Mouse (Mus musculus) intestine, embryonic 15.5 days (tissue): ENCODE data around the gene Olfr312. TPM values are rescaled to one million over a fixed set of nuclear protein-coding genes. Genes with fewer than 3 reads are reported as not detected.
"Not testable (repeated sequence)": the region's sequence is repeated elsewhere in the genome, so short reads cannot be mapped to it uniquely, and the experiment has no call there.

Experiments
- ATAC-seq: fragments of 200-750 bp; cut with Nextera tagmentation; 2 replicates; pipeline ENCODE4 v1.8.0; 2017; ENCODE audit warnings: moderate TSS enrichment, moderate library complexity
- H3K27ac ChIP-seq: fragments of 300-500 bp; sonication (generic); 2 replicates; pipeline ENCODE4 v1.5.1; 2015; ENCODE audit warnings: mild to moderate bottlenecking, inconsistent platforms
- H3K27me3 ChIP-seq: fragments of 300-500 bp; sonication (generic); replicated peaks from 2 replicates; pipeline ENCODE4 v1.6.1; 2015; ENCODE audit warnings: inconsistent platforms
- H3K36me3 ChIP-seq: fragments of 300-500 bp; sonication (generic); 2 replicates; pipeline ENCODE4 v1.6.1; 2015; ENCODE audit warnings: inconsistent platforms
- H3K4me1 ChIP-seq: fragments of 300-500 bp; sonication (generic); replicated peaks from 2 replicates; pipeline ENCODE4 v1.6.1; 2015; ENCODE audit warnings: inconsistent platforms
- H3K4me2 ChIP-seq: fragments of 300-500 bp; sonication (generic); replicated peaks from 2 replicates; pipeline ENCODE4 v1.6.1; 2015; ENCODE audit warnings: mild to moderate bottlenecking, inconsistent platforms
- H3K4me3 ChIP-seq: fragments of 300-500 bp; sonication (generic); replicated peaks from 2 replicates; pipeline ENCODE4 v1.5.1; 2015; ENCODE audit warnings: inconsistent platforms
- H3K9ac ChIP-seq: fragments of 300-500 bp; sonication (generic); 2 replicates; pipeline ENCODE4 v1.6.1; 2015; ENCODE audit warnings: inconsistent platforms
- H3K9me3 ChIP-seq: fragments of 300-500 bp; sonication (generic); 2 replicates; pipeline ENCODE4 v1.6.1; 2016; ENCODE audit warnings: inconsistent platforms
- WGBS: fragments of 180-500 bp; shearing (Covaris S2); methylation state at CpG from one replicate; pipeline ENCODE4 v1.1.7; 2015; 5-methylcytosine and 5-hydroxymethylcytosine counted together
- polyA plus RNA-seq: library from polyadenylated mRNA; unstranded; fragments of >200 nt; fragmentation: Nextera tagmentation; extraction: Ambion mirVana; gene quantifications from 2 replicates; pipeline ENCODE4 v1.2.1, GENCODE M21; 2015

Olfr312 gene
- not detected in 2 replicates for polyA plus RNA-seq

GRCm38 (mm10) chr11:58828937-58829336, at the start of gene Olfr312:
Gene Olfr312, plus strand, starts transcription at chr11:58829237.
- H3K4me2 ChIP-seq, H3K4me1 ChIP-seq, H3K4me3 ChIP-seq, H3K9me3 ChIP-seq, H3K36me3 ChIP-seq, H3K9ac ChIP-seq, H3K27ac ChIP-seq, H3K27me3 ChIP-seq, ATAC-seq: not testable (repeated sequence)

GRCm38 (mm10) chr11:58782480-58783089, 46.5 kb upstream of the Olfr312 start, which contains the start of gene Olfr314:
Gene Olfr314, plus strand, starts transcription at chr11:58782952.
- Histone ChIP-seq H3K4me1 (no peaks in the 10 kb centered on the region), H3K9me3 (no peaks in the 10 kb centered on the region), H3K4me2 (no peak within 1 kb of the TSS), H3K9ac (no peak within 1 kb of the TSS), H3K4me3 (no peak within 1 kb of the TSS), H3K27ac (no peak within 1 kb of the TSS), H3K27me3 (no peaks in the 10 kb centered on the region), H3K36me3 (no peaks in the 10 kb centered on the region)
- 68% methylated on average over 6 of the region's 6 CpGs for WGBS
- ATAC-seq = no peak

- H3K27ac ChIP-seq = no peak overlapping the region
- no peak for ATAC-seq
- 81% methylated on average over 2 of the region's 2 CpGs for WGBS
Measured at GRCm38 (mm10) chr11:58784182-58784581, 44.9 kb upstream of the Olfr312 start.

GRCm38 (mm10) chr11:58787651-58788050, 41.4 kb upstream of the Olfr312 start:
- H3K36me3 ChIP-seq = no peaks in the 10 kb centered on the region
- no peak overlapping the region for H3K4me3 ChIP-seq
- H3K27me3 ChIP-seq = no peaks in the 10 kb centered on the region
- ATAC-seq = no peak
- 91% methylated on average over 10 of the region's 10 CpGs for WGBS
- H3K9ac ChIP-seq = no peak overlapping the region
- no peaks in the 10 kb centered on the region for H3K9me3 ChIP-seq
- no peak overlapping the region for H3K27ac ChIP-seq
- H3K4me2 ChIP-seq = no peak overlapping the region
- no peaks in the 10 kb centered on the region for H3K4me1 ChIP-seq

More at GRCm38 (mm10) chr11:58784182-58784581, 44.9 kb upstream of the Olfr312 start:
- Histone ChIP-seq H3K4me3 (no peak overlapping the region), H3K27me3 (no peaks in the 10 kb centered on the region), H3K36me3 (no peaks in the 10 kb centered on the region), H3K4me1 (no peaks in the 10 kb centered on the region), H3K4me2 (no peak overlapping the region), H3K9ac (no peak overlapping the region), H3K9me3 (no peaks in the 10 kb centered on the region)

- no peak overlapping the region for H3K4me3 ChIP-seq
- 83% methylated on average over 8 of the region's 8 CpGs for WGBS
- no peak overlapping the region for H3K4me2 ChIP-seq
- H3K9ac ChIP-seq = no peak overlapping the region
- no peak overlapping the region for H3K27ac ChIP-seq
- no peaks in the 10 kb centered on the region for H3K9me3 ChIP-seq
- no peaks in the 10 kb centered on the region for H3K4me1 ChIP-seq
- ATAC-seq = no peak
- H3K36me3 ChIP-seq = no peaks in the 10 kb centered on the region
- H3K27me3 ChIP-seq = no peaks in the 10 kb centered on the region
Measured at GRCm38 (mm10) chr11:58788346-58788745, 40.7 kb upstream of the Olfr312 start.

- H3K4me3 ChIP-seq = no peak overlapping the region
- H3K27ac ChIP-seq = no peak overlapping the region
- no peak for ATAC-seq
- no peak overlapping the region for H3K9ac ChIP-seq
- 30% methylated on average over 3 of the region's 3 CpGs for WGBS
- no peaks in the 10 kb centered on the region for H3K4me1 ChIP-seq
- H3K9me3 ChIP-seq = no peaks in the 10 kb centered on the region
- no peaks in the 10 kb centered on the region for H3K36me3 ChIP-seq
- H3K27me3 ChIP-seq = no peaks in the 10 kb centered on the region
- H3K4me2 ChIP-seq = no peak overlapping the region
Measured at GRCm38 (mm10) chr11:58789532-58789931, 39.5 kb upstream of the Olfr312 start.

GRCm38 (mm10) chr11:58790053-58790452, 39.0 kb upstream of the Olfr312 start:
- H3K36me3 ChIP-seq = no peaks in the 10 kb centered on the region
- no peaks in the 10 kb centered on the region for H3K4me1 ChIP-seq
- no peak overlapping the region for H3K9ac ChIP-seq
- ATAC-seq = no peak
- H3K27ac ChIP-seq = no peak overlapping the region
- no peak overlapping the region for H3K4me2 ChIP-seq
- H3K27me3 ChIP-seq = no peaks in the 10 kb centered on the region
- no peaks in the 10 kb centered on the region for H3K9me3 ChIP-seq
- 38% methylated on average over 2 of the region's 2 CpGs for WGBS
- no peak overlapping the region for H3K4me3 ChIP-seq

GRCm38 (mm10) chr11:58790646-58791045, 38.4 kb upstream of the Olfr312 start:
- Histone ChIP-seq H3K36me3 (no peaks in the 10 kb centered on the region), H3K27ac (no peak overlapping the region), H3K4me2 (no peak overlapping the region), H3K27me3 (no peaks in the 10 kb centered on the region), H3K4me3 (no peak overlapping the region), H3K9ac (no peak overlapping the region), H3K9me3 (no peaks in the 10 kb centered on the region), H3K4me1 (no peaks in the 10 kb centered on the region)
- ATAC-seq = no peak
- 79% methylated on average over 6 of the region's 6 CpGs for WGBS

- Histone ChIP-seq H3K4me3 (no peak overlapping the region), H3K27ac (no peak overlapping the region), H3K4me1 (no peaks in the 10 kb centered on the region), H3K27me3 (no peaks in the 10 kb centered on the region), H3K36me3 (no peaks in the 10 kb centered on the region), H3K4me2 (no peak overlapping the region), H3K9ac (no peak overlapping the region), H3K9me3 (no peaks in the 10 kb centered on the region)
- 78% methylated on average over 2 of the region's 2 CpGs for WGBS
- no peak for ATAC-seq
Measured at GRCm38 (mm10) chr11:58795856-58796255, 33.2 kb upstream of the Olfr312 start.

GRCm38 (mm10) chr11:58796850-58797249, 32.2 kb upstream of the Olfr312 start:
- peaks cover 4% of the 10 kb centered on the region for H3K4me1 ChIP-seq
- ATAC-seq = no peak
- 78% methylated on average over 7 of the region's 7 CpGs for WGBS
- no peaks in the 10 kb centered on the region for H3K36me3 ChIP-seq
- no peaks in the 10 kb centered on the region for H3K9me3 ChIP-seq
- H3K4me2 ChIP-seq = no peak overlapping the region
- H3K9ac ChIP-seq = no peak overlapping the region
- no peak overlapping the region for H3K4me3 ChIP-seq
- H3K27ac ChIP-seq = no peak overlapping the region
- H3K27me3 ChIP-seq = no peaks in the 10 kb centered on the region

GRCm38 (mm10) chr11:58799747-58800146, 29.3 kb upstream of the Olfr312 start:
- H3K4me3 ChIP-seq = no peak overlapping the region
- ATAC-seq = no peak
- H3K4me2 ChIP-seq = no peak overlapping the region
- no peaks in the 10 kb centered on the region for H3K36me3 ChIP-seq
- no peaks in the 10 kb centered on the region for H3K27me3 ChIP-seq
- H3K4me1 ChIP-seq = peaks cover 12% of the 10 kb centered on the region
- H3K9ac ChIP-seq = no peak overlapping the region
- WGBS = 68% methylated on average over 5 of the region's 5 CpGs
- H3K9me3 ChIP-seq = no peaks in the 10 kb centered on the region
- no peak overlapping the region for H3K27ac ChIP-seq

GRCm38 (mm10) chr11:58801558-58802228, 27.3 kb upstream of the Olfr312 start, which contains the start of gene Fam183b:
Gene Fam183b, minus strand, starts transcription at chr11:58801960.
- H3K4me2 ChIP-seq = peak within 1 kb of the TSS; percentile 54
- H3K27me3 ChIP-seq = no peaks in the 10 kb centered on the region
- H3K9me3 ChIP-seq = no peaks in the 10 kb centered on the region
- WGBS = 11% methylated on average over 14 of the region's 14 CpGs
- H3K36me3 ChIP-seq = no peaks in the 10 kb centered on the region
- peak within 1 kb of the TSS; percentile 10 for H3K4me3 ChIP-seq
- peak; percentile 84 for ATAC-seq
- H3K27ac ChIP-seq = peak within 1 kb of the TSS; percentile 60; the same call in 1 of the 2 replicates
- peaks cover 12% of the 10 kb centered on the region for H3K4me1 ChIP-seq
- H3K9ac ChIP-seq = no peak within 1 kb of the TSS; the same call in 1 of the 2 replicates

GRCm38 (mm10) chr11:58803871-58804270, 25.2 kb upstream of the Olfr312 start:
- H3K4me2 ChIP-seq = no peak overlapping the region
- H3K27me3 ChIP-seq = no peaks in the 10 kb centered on the region
- peak; percentile 73 for ATAC-seq
- H3K9me3 ChIP-seq = no peaks in the 10 kb centered on the region
- H3K36me3 ChIP-seq = no peaks in the 10 kb centered on the region
- no peak overlapping the region for H3K9ac ChIP-seq
- no peak overlapping the region for H3K4me3 ChIP-seq
- WGBS = 39% methylated on average over 4 of the region's 4 CpGs
- 0 out of 2 replicates have a peak overlapping the region, but pooled peaks have one; percentile 37 for H3K27ac ChIP-seq
- peaks cover 12% of the 10 kb centered on the region for H3K4me1 ChIP-seq
